Mouse (Mus musculus) A20 (cell line): ENCODE measurements around the gene Lypd5.

Source experiments
- DNase-seq: peaks from one replicate; pipeline ENCODE4 v3.0.0-alpha.2; 2011; ENCODE audit warnings: low read depth, low spot score

Lypd5 gene

DNA sequence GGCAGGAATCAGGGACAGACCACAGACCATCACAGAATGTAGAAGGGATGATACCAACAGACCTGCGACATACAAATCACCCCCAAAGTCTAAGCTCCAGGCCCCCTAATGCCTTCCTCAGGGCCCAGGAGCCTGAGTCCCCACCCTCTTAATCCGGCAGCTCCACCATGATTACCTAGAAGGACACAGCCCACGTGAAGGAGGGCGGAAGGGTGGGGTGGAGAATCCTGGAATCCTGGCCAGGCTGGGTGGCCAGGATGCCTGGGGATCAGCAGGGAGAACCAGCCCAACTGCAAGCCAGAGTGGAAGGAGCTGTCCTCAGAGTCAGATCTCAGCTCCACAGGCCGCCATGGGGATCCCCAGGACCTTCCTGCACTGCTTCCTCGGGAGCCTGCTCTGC, at the start of gene Lypd5:
Gene Lypd5, plus strand, starts transcription at position 301 of the 400 bp plus-strand sequence.
- DNase-seq: no peak

- no peak for DNase-seq
These were observed 49.0 kb upstream of the Lypd5 start for GRCm38 (mm10) chr7:24299823-24300481.

- no peak for DNase-seq
These were observed 48.2 kb upstream of the Lypd5 start, which contains the start of gene Zfp61 for GRCm38 (mm10) chr7:24300771-24301282. Zfp61 (minus strand) TSS chr7:24301232.

DNA sequence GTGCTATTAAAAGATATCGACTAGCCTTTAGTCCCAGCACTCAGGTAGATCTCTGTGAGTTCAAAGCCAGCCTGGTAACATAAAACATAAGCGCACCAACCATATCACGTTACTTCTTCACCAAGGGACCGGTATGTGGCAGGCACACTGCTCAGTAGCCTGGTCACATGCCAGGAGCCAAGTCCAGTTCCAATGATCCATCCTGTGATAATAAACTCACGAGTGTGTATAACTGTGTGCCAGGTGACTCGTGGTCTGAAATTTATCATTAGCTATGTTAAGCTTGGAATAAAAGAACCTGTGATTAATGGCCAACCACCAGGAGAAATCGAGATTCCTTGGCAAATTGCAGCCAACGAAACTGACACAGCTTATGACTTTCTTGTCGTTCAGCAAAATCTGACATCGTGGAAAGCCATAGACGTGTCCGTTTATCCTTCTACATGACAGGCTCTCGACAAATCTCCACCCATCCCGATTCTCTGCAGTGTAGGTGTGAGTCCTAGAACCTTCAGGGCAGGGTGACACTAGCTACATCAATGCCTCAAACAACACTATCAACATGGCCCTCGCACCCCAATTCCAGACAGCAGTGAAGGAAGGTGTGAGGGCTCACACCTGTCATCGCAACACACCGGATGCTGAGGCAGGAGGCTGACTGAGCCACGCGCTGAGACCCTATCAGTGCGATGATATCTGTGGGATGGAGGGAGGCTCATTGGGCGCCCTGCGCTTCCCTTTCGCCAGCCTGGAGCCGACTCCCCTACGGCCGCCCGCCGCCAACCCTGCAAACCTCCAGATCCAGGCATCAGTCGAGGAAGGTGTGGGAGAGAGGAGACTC, 33.0 kb upstream of the Lypd5 start:
- peak; percentile 53 for DNase-seq

DNA sequence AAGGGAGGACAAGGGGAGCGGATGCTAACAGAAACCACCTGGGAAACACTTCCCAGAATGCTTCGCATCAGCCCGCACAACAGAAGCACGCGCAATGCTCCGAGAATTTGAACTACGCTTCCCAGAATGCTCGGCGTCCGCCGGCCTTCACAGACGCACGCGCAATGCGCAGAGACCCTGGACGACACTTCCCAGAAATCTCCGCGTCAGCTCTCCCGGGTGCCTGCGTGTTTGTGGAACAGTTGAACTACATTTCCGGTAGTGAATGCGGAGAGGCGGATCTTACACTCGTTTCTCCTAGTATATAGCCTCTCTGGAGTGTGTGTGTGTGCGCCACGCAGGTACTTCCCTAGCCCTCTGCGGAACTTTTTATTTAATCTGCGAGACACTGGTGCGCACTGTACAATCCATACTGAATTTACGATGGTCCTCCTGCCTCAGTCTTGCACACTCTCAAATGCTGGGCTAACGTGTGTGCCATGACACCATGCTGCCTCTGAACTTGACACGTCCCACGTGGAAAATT, 32.4 kb upstream of the Lypd5 start, which contains the start of gene Zfp94:
Gene Zfp94, minus strand, starts transcription at position 100 of the 526 bp plus-strand sequence.
- peak; percentile 97 for DNase-seq

DNA sequence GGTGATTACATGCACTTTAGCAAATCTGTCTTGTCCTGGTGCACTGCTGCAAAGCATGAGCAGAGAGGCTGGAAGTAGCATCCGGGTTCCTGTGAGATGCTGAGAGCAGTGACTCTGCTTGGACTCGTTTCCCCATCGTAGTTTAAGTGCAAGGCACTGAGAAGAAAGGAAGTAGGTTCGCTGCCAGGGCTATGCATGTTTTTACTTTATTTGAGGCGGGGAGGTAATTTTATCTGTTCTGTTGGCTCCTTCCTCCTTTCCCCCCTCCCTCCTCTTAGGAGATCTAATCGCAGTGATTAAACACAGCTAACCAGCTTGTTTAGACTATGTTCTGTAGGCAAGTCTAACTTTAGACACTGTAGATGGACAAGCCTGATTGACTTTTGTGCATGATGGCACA, 30.1 kb upstream of the Lypd5 start:
- peak; percentile 61 for DNase-seq

GRCm38 (mm10) chr7:24322593-24322992, 26.4 kb upstream of the Lypd5 start:
- DNase-seq: no peak

DNA sequence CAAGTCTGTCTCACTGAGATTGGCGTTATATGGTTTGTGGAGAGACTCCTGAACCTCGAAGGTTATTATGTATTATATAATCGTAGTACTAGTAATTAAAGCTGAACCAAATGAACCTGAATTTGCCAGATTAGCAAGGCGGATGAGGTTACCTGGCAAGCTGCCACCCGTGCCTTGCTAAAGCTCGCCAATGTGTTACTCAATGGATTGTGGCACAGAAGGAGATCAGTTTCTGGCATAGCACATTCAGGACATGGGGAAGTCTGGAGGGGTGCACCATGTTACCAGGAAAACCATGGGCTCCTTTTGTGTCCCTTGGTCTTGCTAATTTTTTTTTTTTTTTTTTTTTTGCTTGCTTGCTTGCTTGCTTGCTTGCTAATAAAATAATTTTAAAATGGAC, 23.8 kb upstream of the Lypd5 start:
- no peak for DNase-seq

GRCm38 (mm10) chr7:24325675-24326128, 23.3 kb upstream of the Lypd5 start:
- no peak for DNase-seq

- DNase-seq: no peak
These were observed 22.5 kb upstream of the Lypd5 start for GRCm38 (mm10) chr7:24326273-24327135.

- DNase-seq: no peak
These were observed 21.6 kb upstream of the Lypd5 start for GRCm38 (mm10) chr7:24327281-24327975.

DNA sequence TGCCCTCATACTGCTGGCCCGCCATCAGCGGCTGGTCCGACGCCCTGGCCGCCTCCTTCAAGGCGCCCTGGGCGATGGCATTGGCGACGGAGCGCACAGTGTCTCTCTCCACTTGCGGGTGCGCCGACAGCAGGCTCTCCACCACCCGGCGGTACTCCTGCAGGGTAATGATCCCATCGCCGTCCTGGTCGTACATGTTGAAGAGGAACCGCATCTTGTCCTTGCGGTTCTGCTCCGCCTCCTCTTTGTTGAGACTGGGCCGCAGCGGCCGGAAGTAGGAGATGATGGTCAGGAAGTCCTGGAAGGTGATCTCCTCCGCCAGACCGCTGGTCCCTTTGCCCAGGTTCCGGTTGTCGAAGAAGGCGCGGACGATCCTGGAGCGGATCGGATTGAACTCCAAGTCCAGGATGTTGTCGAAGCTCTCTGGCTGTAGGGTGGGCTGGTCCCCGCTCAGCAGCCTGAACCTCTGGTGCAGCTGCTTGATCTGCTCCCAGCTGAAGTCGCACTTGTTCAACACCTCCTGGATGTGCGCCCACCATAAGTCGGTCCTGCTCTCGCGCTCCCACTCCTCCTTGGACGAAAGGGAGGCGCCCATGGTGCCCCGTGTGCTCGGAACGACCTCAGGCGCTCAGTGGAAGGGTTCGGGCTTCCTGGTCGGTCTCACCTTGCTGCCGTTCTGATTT, 15.6 kb upstream of the Lypd5 start, which contains the start of gene Tescl:
Gene Tescl, minus strand, starts transcription at position 633 of the 683 bp plus-strand sequence.
- no peak for DNase-seq

DNA sequence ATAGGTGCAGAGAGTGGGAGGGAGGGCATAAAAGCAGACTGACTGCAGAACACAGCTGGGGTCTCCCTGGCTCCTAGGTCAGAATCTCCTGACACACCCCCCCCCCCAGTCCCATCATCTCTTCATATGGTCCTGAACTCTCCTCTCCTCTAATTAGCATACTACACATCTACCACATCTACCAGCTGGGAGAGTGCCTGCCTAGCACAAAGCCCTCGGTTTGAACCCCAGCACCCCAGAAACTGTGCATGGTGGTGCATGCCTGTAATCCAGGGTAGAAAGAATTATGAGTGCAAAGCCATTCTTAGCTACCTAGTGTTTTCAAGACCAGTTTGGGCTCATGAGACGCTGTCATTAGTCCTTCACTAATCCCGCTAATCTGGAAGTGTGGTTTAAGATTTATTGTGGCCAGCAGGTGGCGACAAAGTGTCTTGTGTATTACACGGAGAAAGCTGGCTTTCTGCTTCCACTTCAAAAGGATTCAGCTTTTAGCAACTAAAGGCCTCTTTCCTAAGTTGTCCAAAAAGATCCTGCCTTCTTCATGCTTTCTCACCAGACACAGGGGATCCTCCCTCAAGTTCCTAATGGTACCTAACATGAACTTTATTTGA, 13.2 kb upstream of the Lypd5 start:
- DNase-seq: no peak

GRCm38 (mm10) chr7:24338241-24338640, 10.8 kb upstream of the Lypd5 start:
- DNase-seq: no peak

DNA sequence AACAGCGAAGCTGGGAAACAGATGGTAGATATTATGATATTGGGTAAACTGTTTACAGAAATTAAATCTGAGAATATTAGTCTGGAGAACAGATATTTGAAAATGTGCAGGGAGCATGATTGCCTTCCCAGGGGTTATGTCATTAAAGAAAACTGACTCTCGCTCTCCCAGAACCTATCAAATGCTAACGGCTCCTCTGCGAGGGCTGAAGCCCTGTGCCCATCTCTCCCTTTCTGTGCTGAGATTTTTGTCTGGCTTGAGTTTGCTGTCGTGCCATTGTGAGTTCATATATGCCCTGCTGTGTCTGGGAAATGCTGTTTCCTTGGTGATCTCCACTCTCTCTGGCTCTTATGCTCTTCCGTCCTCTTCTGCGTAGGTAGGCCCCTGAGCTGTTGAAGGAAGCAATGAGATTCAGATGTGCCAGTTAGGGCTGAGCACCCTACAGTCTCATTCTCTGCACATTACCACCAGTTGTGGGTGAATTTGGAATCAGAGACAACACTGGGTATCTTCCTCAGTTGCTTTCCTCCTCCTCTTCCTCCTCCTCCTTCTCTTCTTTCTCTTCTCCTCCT, 5.2 kb upstream of the Lypd5 start:
- DNase-seq: no peak

GRCm38 (mm10) chr7:24346444-24346843, 2.6 kb upstream of the Lypd5 start:
- no peak for DNase-seq

GRCm38 (mm10) chr7:24355646-24356045, 6.7 kb downstream of the Lypd5 start:
- DNase-seq: no peak

- no peak for DNase-seq
These were observed 7.1 kb downstream of the Lypd5 start for GRCm38 (mm10) chr7:24356081-24356480.

- no peak for DNase-seq
These were observed 8.9 kb downstream of the Lypd5 start for GRCm38 (mm10) chr7:24357899-24358298.
